Mouse (Mus musculus) monocyte, adult 5-6 weeks (primary cell): Measurements from ENCODE around the gene Pde4d. TPM values are rescaled to one million over a fixed set of nuclear protein-coding genes. Genes with fewer than 3 reads are reported as not detected.

Source experiments
- ATAC-seq: fragments of 153-309, 156-312 bp; replicated peaks from 2 replicates; pipeline ENCODE4 v1.8.0; 2017; ENCODE audit warnings: mild to moderate bottlenecking; ENCODE audit not compliant: low TSS enrichment, insufficient number of reproducible peaks, severe bottlenecking, poor library complexity, low FRiP score
- total RNA-seq: library from RNA; stranded (forward); fragments of 200-1000, 200-491, 200-594 nt; gene quantifications from 3 replicates; pipeline ENCODE4 v1.2.3, GENCODE M21; 2017

Gene Pde4d
- total RNA-seq, 1 experiment from 2014 or later: 3.4 TPM

- ATAC-seq: no peak
Measured at GRCm38 (mm10) chr13:109362340-109362739, 912.6 kb downstream of the Pde4d start.

- no peak for ATAC-seq
Measured at GRCm38 (mm10) chr13:109374465-109374864, 924.7 kb downstream of the Pde4d start.

GRCm38 (mm10) chr13:109376681-109377080 is 926.9 kb downstream of the Pde4d start:
- no peak for ATAC-seq

GRCm38 (mm10) chr13:109380149-109380548 is 930.4 kb downstream of the Pde4d start:
- ATAC-seq: no peak

- no peak for ATAC-seq
Measured at GRCm38 (mm10) chr13:109388626-109389220, 939.0 kb downstream of the Pde4d start.

- no peak for ATAC-seq
Measured at GRCm38 (mm10) chr13:109402396-109402795, 952.6 kb downstream of the Pde4d start.

GRCm38 (mm10) chr13:109402936-109403335 is 953.2 kb downstream of the Pde4d start:
- no peak for ATAC-seq

- peak; percentile 56; the same call in 1 of the 2 replicates for ATAC-seq
Measured at GRCm38 (mm10) chr13:109406341-109406740, 956.6 kb downstream of the Pde4d start.

GRCm38 (mm10) chr13:109407371-109407770 is 957.6 kb downstream of the Pde4d start:
- ATAC-seq: no peak

- ATAC-seq: no peak
Measured at GRCm38 (mm10) chr13:109420426-109420825, 970.7 kb downstream of the Pde4d start.

GRCm38 (mm10) chr13:109424906-109425305 is 975.2 kb downstream of the Pde4d start:
- no peak for ATAC-seq

GRCm38 (mm10) chr13:109425548-109425947 is 975.8 kb downstream of the Pde4d start:
- no peak for ATAC-seq

- no peak for ATAC-seq
Measured at GRCm38 (mm10) chr13:109426058-109426457, 976.3 kb downstream of the Pde4d start.

- ATAC-seq: no peak
Measured at GRCm38 (mm10) chr13:109427541-109427940, 977.8 kb downstream of the Pde4d start.

GRCm38 (mm10) chr13:109429544-109429943 is 979.8 kb downstream of the Pde4d start:
- ATAC-seq: no peak

- ATAC-seq: no peak
Measured at GRCm38 (mm10) chr13:109437231-109437776, 987.6 kb downstream of the Pde4d start.

- ATAC-seq: no peak
Measured at GRCm38 (mm10) chr13:109439436-109440161, 989.9 kb downstream of the Pde4d start.

- ATAC-seq: no peak
Measured at GRCm38 (mm10) chr13:109440331-109440730, 990.6 kb downstream of the Pde4d start.

- ATAC-seq: peak; percentile 49
Measured at GRCm38 (mm10) chr13:109440881-109441280, 991.1 kb downstream of the Pde4d start.

- no peak for ATAC-seq
Measured at GRCm38 (mm10) chr13:109441401-109441973, 991.7 kb downstream of the Pde4d start.
